Mouse (Mus musculus) cortical plate, adult 2 months (tissue): Measurements from ENCODE around the gene Helq.
A peak's percentile ranks its signal among the peaks of the same experiment; 100 is the strongest.

Experiments
- CTCF ChIP-seq: fragments of 200-500 bp; IDR thresholded peaks from 2 replicates; pipeline ENCODE4 v1.5.1; 2011; ENCODE audit warnings: mild to moderate bottlenecking, control low read depth, low read length; ENCODE audit not compliant: insufficient read depth; ENCODE audit errors: extremely low read depth
- POLR2A ChIP-seq: fragments of 200-500 bp; IDR thresholded peaks from 2 replicates; pipeline ENCODE4 v1.6.1; 2011; ENCODE audit warnings: mild to moderate bottlenecking, low read length, control low read depth; ENCODE audit not compliant: insufficient read depth; ENCODE audit errors: extremely low read depth

- no peak for TF ChIP-seq CTCF
- TF ChIP-seq POLR2A, result peak; percentile 74
Observed at GRCm38 (mm10) chr5:100798165-100798860, at the start of gene Helq, which contains the start of gene Mrps18c.
